Mouse (Mus musculus) testis, postnatal 14 days (tissue): Measurements from ENCODE around the gene Klhl26.

Experiments used
- DNase-seq: peaks from one replicate; pipeline ENCODE4 v3.0.0; 2021; ENCODE audit warnings: low spot score

Gene Klhl26

GRCm38 (mm10) chr8:70471856-70472255 lies 4.9 kb downstream of the Klhl26 start:
- no peak for DNase-seq

GRCm38 (mm10) chr8:70469938-70470337 lies 6.8 kb downstream of the Klhl26 start:
- no peak for DNase-seq

- no peak for DNase-seq
Measured at GRCm38 (mm10) chr8:70469295-70469916, 7.4 kb downstream of the Klhl26 start.

- no peak for DNase-seq
Measured at GRCm38 (mm10) chr8:70468733-70469132, 8.0 kb downstream of the Klhl26 start.

GRCm38 (mm10) chr8:70467907-70468306 lies 8.9 kb downstream of the Klhl26 start:
- DNase-seq = no peak

- no peak for DNase-seq
Measured at GRCm38 (mm10) chr8:70467229-70467725, 9.5 kb downstream of the Klhl26 start.

- no peak for DNase-seq
Measured at GRCm38 (mm10) chr8:70466771-70467170, 10.0 kb downstream of the Klhl26 start.

GRCm38 (mm10) chr8:70466305-70466704 lies 10.5 kb downstream of the Klhl26 start:
- no peak for DNase-seq

- no peak for DNase-seq
Measured at GRCm38 (mm10) chr8:70465701-70466100, 11.1 kb downstream of the Klhl26 start.

GRCm38 (mm10) chr8:70464162-70464561 lies 12.6 kb downstream of the Klhl26 start:
- DNase-seq = no peak

- DNase-seq = no peak
Measured at GRCm38 (mm10) chr8:70463306-70463705, 13.5 kb downstream of the Klhl26 start.

GRCm38 (mm10) chr8:70462516-70462813 lies 14.3 kb downstream of the Klhl26 start:
- no peak for DNase-seq

GRCm38 (mm10) chr8:70461765-70462515 lies 14.8 kb downstream of the Klhl26 start:
- DNase-seq = no peak

- DNase-seq = no peak
Measured at GRCm38 (mm10) chr8:70460606-70461005, 16.2 kb downstream of the Klhl26 start.

GRCm38 (mm10) chr8:70460199-70460598 lies 16.6 kb downstream of the Klhl26 start:
- no peak for DNase-seq

- DNase-seq = no peak
Measured at GRCm38 (mm10) chr8:70459636-70460035, 17.1 kb downstream of the Klhl26 start.

GRCm38 (mm10) chr8:70458462-70458861 lies 18.3 kb downstream of the Klhl26 start:
- peak; percentile 58 for DNase-seq

- no peak for DNase-seq
Measured at GRCm38 (mm10) chr8:70457882-70458281, 18.9 kb downstream of the Klhl26 start.

GRCm38 (mm10) chr8:70456996-70457395 lies 19.8 kb downstream of the Klhl26 start:
- no peak for DNase-seq

GRCm38 (mm10) chr8:70453852-70454251 lies 22.9 kb downstream of the Klhl26 start:
- DNase-seq = no peak

- no peak for DNase-seq
Measured at GRCm38 (mm10) chr8:70452196-70452966, 24.4 kb downstream of the Klhl26 start.

GRCm38 (mm10) chr8:70447639-70448420 lies 28.9 kb downstream of the Klhl26 start:
- peak; percentile 39 for DNase-seq
